Mouse (Mus musculus) brain, embryonic 18.5 days (tissue): ENCODE measurements around the gene Ksr2.
"Not testable (repeated sequence)": the region's sequence is repeated elsewhere in the genome, so short reads cannot be mapped to it uniquely, and the experiment has no call there.

Experiments used
- DNase-seq: peaks from one replicate; pipeline ENCODE4 v3.0.0-alpha.2; 2012; ENCODE audit warnings: low read depth, low spot score

Ksr2 gene

DNA sequence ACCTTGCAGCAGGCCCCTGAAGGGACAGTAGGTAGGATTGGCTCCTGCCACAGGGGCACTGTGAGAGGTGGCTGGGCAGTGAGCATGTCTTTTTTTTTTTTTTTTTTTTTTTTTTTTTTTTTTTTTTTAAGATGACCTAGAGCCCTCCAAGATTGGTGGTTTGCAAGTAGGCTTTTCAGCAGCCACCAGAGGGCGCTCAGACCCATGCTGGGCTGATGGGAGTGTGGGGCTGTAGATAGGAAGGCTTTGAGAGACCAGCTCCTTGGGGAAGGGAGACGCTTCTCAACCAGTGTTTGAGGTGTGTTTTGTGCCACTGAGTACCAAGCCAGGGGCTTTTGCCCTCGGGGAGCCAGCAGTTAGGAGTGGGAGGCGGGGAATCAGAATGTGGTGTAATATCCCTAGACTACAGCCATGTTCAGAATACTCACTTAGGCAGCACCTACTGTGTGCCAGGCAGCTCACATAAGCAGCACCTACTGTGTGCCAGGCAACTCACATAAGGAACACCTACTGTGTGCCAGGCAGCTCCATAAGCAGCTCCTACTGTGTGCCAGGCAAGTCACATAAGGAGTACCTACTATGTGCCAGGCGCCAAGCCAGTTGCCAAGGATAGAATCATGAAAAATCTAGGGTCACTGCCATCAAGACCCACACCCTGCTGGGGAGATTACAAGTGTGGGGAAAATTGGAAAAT, 200.7 kb downstream of the Ksr2 start:
- peak; percentile 24 for DNase-seq

DNA sequence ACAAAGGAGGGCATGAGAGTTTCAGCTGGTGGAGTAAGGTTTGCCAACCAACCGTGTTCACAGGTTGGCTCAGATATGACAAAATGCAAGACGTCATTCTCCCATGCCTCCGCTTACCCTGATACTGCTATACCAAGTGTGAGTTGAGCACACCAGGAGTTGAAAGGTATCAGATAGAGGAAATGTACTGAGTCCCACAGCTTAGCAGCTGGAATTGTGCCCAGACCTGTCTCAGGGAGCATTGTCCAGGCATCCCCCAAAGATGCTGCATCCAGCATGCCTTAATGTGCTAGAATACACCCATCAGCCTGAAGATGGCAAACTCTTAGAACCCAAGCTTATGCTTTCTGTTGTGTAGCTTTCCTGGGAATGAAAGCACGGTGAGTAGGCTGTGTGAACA, 206.5 kb downstream of the Ksr2 start:
- no peak for DNase-seq

- no peak for DNase-seq
Measured at GRCm38 (mm10) chr5:117622221-117622620, 208.4 kb downstream of the Ksr2 start.

GRCm38 (mm10) chr5:117623206-117623605, 209.4 kb downstream of the Ksr2 start:
- DNase-seq = not testable (repeated sequence)

DNA sequence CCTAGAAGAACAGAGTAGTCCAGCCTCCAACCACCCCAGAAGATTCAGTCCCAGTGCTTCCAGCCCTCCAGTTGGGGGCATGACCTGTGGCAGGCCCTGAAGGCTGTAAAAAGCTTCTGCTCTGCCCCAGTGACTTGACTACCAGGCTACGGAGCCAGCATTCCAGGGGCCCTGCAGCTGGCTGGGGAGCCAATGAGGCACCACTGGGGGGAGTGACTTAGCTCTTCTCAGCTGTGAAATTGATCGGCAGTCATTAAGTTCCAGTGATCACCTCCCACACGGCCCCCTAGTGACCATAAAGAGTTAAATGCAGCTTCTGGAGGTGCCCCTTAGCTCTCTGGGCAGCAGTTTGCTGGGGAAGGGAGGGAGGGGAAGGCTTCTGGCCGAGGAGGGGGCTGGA, 213.1 kb downstream of the Ksr2 start:
- no peak for DNase-seq

DNA sequence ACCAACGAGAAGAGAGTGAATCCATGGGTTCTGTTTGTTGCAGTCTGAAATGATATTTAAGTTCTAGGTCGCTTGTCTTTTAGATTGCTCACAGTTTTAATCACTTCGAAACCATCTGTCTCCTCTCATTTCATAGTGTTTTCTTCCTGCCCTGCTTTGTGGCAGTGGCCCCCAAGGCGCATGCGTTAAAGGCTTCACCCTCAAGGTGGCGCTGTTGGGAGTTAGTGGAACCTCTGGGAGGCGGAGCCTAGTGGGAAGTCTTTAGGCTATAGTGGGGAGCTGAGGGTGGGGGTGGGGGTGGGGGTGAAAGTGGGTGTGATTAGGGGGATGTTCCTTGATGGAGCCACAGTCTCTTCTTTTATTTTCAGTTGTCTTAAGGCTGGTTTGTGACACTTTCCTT, 214.6 kb downstream of the Ksr2 start:
- no peak for DNase-seq

GRCm38 (mm10) chr5:117629570-117629969, 215.8 kb downstream of the Ksr2 start:
- no peak for DNase-seq

DNA sequence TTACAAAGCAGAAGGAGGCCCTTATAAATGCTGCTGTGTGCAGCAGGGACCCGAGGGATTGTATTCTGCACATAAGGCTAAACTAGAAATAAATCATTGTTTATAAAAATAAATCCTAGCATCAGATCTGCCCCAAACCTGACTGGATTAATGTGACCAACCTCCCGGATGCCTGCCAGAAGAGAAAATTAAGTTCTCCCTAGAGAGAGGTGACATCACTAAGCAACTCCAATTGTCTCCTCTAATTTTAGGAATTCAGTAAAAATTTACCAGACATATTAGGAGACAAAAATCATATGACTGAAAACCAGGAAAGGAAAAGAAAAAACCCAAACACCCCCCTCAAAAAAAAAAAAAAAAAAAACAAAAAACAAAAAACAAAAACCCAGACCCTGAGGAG, 221.4 kb downstream of the Ksr2 start:
- no peak for DNase-seq

DNA sequence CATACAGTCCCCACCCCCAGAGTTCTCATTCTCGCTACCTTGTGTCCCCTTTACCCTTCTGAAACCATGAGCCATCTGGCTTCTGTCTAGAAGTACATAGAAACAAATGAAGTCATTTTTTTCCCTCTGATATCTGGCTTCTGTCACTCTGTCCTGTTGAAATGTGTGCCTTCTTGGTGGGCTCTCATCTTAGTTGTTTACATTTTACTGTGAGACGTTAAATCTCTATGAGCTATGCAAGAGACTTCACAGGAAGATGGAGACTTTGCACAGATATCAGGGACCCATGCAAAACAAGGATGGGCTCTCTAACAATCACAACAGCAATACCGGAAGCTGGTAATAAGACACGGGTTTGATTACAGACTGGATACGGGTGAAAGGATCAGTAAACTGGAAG, 222.0 kb downstream of the Ksr2 start:
- no peak for DNase-seq

GRCm38 (mm10) chr5:117641585-117641984, 227.8 kb downstream of the Ksr2 start:
- DNase-seq = no peak

DNA sequence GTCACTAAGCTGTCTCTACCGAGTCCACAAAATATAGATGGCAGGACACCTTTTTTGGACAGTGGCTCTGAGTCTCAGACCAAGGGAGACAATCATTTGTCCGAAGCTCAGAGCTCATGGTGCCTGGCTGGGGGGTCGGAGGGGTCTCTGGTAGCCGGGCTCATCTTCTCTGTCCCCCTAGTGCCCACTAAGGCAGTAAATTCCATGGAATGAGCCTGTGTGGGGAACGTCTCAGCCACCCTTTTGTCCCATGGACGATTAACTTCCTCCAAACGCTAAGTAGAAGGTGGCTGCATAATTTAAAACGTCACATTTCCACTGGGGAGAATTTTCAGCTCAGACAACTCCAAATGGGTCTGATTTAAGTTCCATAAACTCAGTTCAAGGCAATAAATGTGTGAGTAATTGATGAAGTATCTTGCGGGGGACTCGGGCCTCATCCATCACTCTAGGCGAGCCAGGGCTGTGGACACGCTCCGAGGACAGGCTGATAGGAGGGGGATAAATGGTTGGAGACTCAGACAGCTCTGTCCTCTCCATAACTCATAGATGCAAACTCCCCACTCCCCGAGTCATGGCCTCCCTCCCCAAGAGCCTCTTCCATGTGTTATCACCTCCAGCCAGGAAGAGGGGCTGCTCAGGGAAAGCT, 237.6 kb downstream of the Ksr2 start:
- DNase-seq = no peak

- DNase-seq = no peak
Measured at GRCm38 (mm10) chr5:117658641-117659040, 244.8 kb downstream of the Ksr2 start.

GRCm38 (mm10) chr5:117659596-117659995, 245.8 kb downstream of the Ksr2 start:
- no peak for DNase-seq

DNA sequence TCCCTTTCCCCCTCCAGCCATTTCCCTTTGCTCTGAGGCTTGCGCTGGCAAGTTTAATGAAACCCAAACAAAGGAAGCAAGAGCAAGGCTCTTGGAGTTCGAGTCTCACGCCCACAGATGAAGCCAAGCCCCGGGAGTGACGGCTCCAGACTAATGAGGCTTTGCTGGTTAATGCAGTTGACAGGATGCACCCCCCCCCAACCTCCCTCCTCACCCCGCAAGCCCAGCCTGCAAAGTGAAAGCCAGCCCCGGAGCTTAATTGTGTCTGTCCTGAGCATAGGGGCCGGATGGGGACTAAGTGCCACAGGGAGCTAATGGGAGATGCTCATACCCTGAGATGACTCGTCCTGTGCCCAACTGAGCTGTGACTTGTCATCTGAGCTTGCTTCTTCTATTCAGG, 251.4 kb downstream of the Ksr2 start:
- no peak for DNase-seq

DNA sequence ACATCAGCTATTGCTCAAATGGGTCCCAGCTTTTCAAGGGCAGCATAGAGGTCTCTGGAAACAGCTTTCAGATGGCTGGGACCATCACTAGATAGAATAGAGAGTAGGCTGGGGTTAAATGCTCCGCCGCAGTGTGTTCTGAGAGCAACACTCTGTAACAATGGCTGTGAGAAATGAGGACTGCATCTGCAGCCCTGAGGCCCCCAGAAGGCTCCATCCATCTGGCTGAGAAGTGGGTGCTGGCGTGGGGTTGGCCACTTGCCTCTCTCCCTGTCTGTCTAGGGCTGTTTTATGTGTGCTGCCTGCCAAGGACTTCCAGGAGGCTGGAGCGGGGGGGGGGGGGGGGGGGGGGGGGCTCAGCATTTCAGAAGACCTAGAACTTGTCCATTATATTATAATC, 253.5 kb downstream of the Ksr2 start:
- DNase-seq = no peak

- no peak for DNase-seq
Measured at GRCm38 (mm10) chr5:117669265-117669664, 255.5 kb downstream of the Ksr2 start.

GRCm38 (mm10) chr5:117669843-117670242, 256.0 kb downstream of the Ksr2 start:
- no peak for DNase-seq

DNA sequence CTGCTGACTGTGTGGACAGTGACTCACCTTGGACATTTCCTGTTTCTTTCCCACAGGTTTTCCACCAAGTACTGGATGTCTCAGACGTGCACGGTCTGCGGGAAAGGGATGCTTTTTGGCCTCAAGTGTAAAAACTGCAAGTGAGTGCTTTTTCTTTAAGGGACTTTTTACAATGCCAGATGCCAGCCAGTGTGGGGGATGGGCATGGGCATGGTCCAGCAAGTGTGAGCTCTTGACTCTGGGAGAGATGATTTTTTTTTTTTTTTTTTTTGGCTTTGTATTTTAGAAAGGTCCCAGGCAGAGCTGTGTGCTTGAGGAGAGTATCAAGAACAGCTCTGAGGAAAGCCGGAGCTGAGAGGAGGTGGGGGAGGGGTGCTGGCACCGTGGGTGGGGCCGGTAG, 257.6 kb downstream of the Ksr2 start:
- DNase-seq = no peak

- DNase-seq = no peak
Measured at GRCm38 (mm10) chr5:117675840-117676239, 262.0 kb downstream of the Ksr2 start.

GRCm38 (mm10) chr5:117677231-117677630, 263.4 kb downstream of the Ksr2 start:
- no peak for DNase-seq

DNA sequence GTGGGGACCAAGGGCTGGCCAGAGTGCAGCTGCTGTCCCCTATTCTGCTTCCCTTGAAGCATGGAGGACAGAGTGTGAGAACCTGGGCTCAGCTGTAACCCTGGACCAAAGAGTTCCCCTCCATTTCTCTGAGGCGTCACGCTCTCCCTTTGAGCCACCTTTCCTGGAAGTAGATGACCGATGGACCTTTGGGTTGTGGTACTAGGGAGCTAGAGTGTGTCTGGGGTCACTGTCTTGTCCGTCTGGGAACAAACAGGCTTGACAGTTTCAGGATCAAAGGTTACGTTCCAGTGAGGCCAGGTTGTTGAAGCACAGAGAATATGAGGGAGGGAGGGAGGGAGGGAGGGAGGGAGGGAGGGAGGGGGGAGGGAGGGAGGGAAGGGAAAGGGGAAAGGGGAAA, 264.6 kb downstream of the Ksr2 start:
- no peak for DNase-seq

GRCm38 (mm10) chr5:117682226-117682625, 268.4 kb downstream of the Ksr2 start:
- DNase-seq = no peak

GRCm38 (mm10) chr5:117684491-117684890, 270.7 kb downstream of the Ksr2 start:
- no peak for DNase-seq
